In genomic region chr11:118640706-118641105, GRCm38 (mm10) we compare ENCODE assay signal across 26 mouse cellular contexts.
DNase-seq lines count a peak whose midpoint lies in the region; ATAC-seq and TF ChIP-seq lines count a peak whose summit lies in the region.
"Had no signal": no experiment of that assay in that cellular context is flagged by ENCODE, and none has a peak within 500 bp of the region (broad histone marks: within the 10 kb centered on the region; RNA-seq: fewer than 3 reads in every experiment).

No protein-coding gene starts in this region.

- H3K27ac ChIP-seq in cerebellum, adult 2 months (ENCODE audit: insufficient read depth, low read length) = no peak overlapping the region
- no peak overlapping the region for H3K27ac ChIP-seq in left cerebral cortex, adult 2 months
- H3K27ac ChIP-seq in thymus, adult 2 months (ENCODE audit: control insufficient read depth, insufficient read depth, low read length) = no peak overlapping the region
- H3K27ac ChIP-seq in midbrain, embryonic 11.5 days (ENCODE audit: low read depth, low read length) = no peak overlapping the region
- H3K27ac ChIP-seq: forebrain, embryonic 10.5 days; heart, embryonic 15.5 days; hindbrain, embryonic 14.5 days; kidney, embryonic 15.5 days; limb, embryonic 15.5 days; neural tube, embryonic 13.5 days had no signal

- H3K36me3 ChIP-seq in thymus, adult 2 months (ENCODE audit: control insufficient read depth, insufficient read depth, low read length) = no peaks in the 10 kb centered on the region
- no peaks in the 10 kb centered on the region for H3K36me3 ChIP-seq in midbrain, embryonic 11.5 days (ENCODE audit: control insufficient read depth, insufficient read depth, low read length)
- H3K36me3 ChIP-seq: forebrain, embryonic 10.5 days; heart, embryonic 15.5 days; kidney, embryonic 15.5 days; limb, embryonic 15.5 days; neural tube, embryonic 13.5 days had no signal

- TF ChIP-seq CTCF in cerebellum, adult 2 months (IDR thresholded peaks at IDR 0.05; ENCODE audit: borderline replicate concordance, insufficient read depth, low read depth, low read length) = peak; percentile 27; the same call in 1 of the 2 replicates
- peak; percentile 25 for TF ChIP-seq CTCF in left cerebral cortex, adult 2 months (IDR thresholded peaks at IDR 0.05)
- no peak for TF ChIP-seq CTCF in thymus, adult 2 months (IDR thresholded peaks at IDR 0.05; ENCODE audit: borderline replicate concordance, control insufficient read depth, extremely low read depth, insufficient read depth, low read length, poor library complexity)

- H3K9me3 ChIP-seq in midbrain, embryonic 11.5 days (ENCODE audit: control insufficient read depth, low read length) = no peaks in the 10 kb centered on the region
- H3K9me3 ChIP-seq: forebrain, embryonic 10.5 days; heart, embryonic 15.5 days; kidney, embryonic 15.5 days; limb, embryonic 15.5 days; neural tube, embryonic 13.5 days had no signal

- 85% methylated on average over 4 of the region's 4 CpGs for WGBS in cerebellum, adult 2 months
- 96% methylated on average over 4 of the region's 4 CpGs for WGBS in thymus, adult 2 months
- 91% methylated on average over 4 of the region's 4 CpGs for WGBS in midbrain, embryonic 11.5 days

- DNase-seq in cerebellum, adult 2 months = no peak
- no peak for DNase-seq in cerebellum, adult 9-11 months
- DNase-seq in left cerebral cortex, adult 2 months (ENCODE audit: extremely low spot score in 1 of 2, low spot score in 2 of 2) = no peak
- no peak for DNase-seq in left cerebral cortex, adult 9 months (ENCODE audit: low spot score in 2 of 2)
- peak; percentile 4 for DNase-seq in thymus, adult 2 months
- DNase-seq in thymus, postnatal 36 days = no peak
- no peak for DNase-seq in gastrocnemius, postnatal 4 days (ENCODE audit: low spot score in 2 of 2)
- no peak for DNase-seq in midbrain, embryonic 11.5 days (ENCODE audit: low spot score, missing footprints)
- DNase-seq: adrenal gland, postnatal 14 days; cerebellum, postnatal 10 days; gastrocnemius, postnatal 36 days; heart, postnatal 4 days; layer of hippocampus, adult 9-11 months; left cerebral cortex, postnatal 4 days; lung, embryonic 14.5 days; midbrain, embryonic 14.5 days; retina, postnatal 1 day; right cerebral cortex, postnatal 25 days had no signal

- intact Hi-C loops in left cerebral cortex, adult 2 months (cut with DNase I) = no loop called here

- no peak overlapping the region for H3K4me2 ChIP-seq in midbrain, embryonic 11.5 days
- H3K4me2 ChIP-seq: heart, embryonic 15.5 days; hindbrain, embryonic 14.5 days; kidney, embryonic 15.5 days; limb, embryonic 15.5 days; lung, embryonic 14.5 days; neural tube, embryonic 13.5 days had no signal

- H3K4me3 ChIP-seq in cerebellum, adult 2 months (replicated peaks; ENCODE audit: insufficient read depth, low read depth, low read length) = no peak overlapping the region
- H3K4me3 ChIP-seq in left cerebral cortex, adult 2 months = no peak overlapping the region
- H3K4me3 ChIP-seq in thymus, adult 2 months (ENCODE audit: control insufficient read depth, insufficient read depth, low read length) = no peak overlapping the region
- no peak overlapping the region for H3K4me3 ChIP-seq in midbrain, embryonic 11.5 days (ENCODE audit: low read depth, low read length)
- H3K4me3 ChIP-seq: forebrain, embryonic 10.5 days; heart, embryonic 15.5 days; kidney, embryonic 15.5 days; limb, embryonic 15.5 days; myocyte; neural tube, embryonic 13.5 days had no signal

- no peak for ATAC-seq in midbrain, embryonic 11.5 days (ENCODE audit: low FRiP score)
- ATAC-seq: intestine, embryonic 16.5 days had no signal

- H3K9ac ChIP-seq in midbrain, embryonic 11.5 days (ENCODE audit: low read length) = no peak overlapping the region
- H3K9ac ChIP-seq: heart, embryonic 15.5 days; hindbrain, embryonic 14.5 days; kidney, embryonic 15.5 days; limb, embryonic 15.5 days; lung, embryonic 14.5 days; neural tube, embryonic 13.5 days had no signal

- no peak for TF ChIP-seq POLR2A in cerebellum, adult 2 months (IDR thresholded peaks at IDR 0.05; ENCODE audit: borderline replicate concordance, insufficient read depth, low read length)
- no peak for TF ChIP-seq POLR2A in thymus, adult 2 months (IDR thresholded peaks at IDR 0.05; ENCODE audit: control insufficient read depth, extremely low read depth, insufficient read depth, low read length, poor library complexity)

- no peaks in the 10 kb centered on the region for H3K27me3 ChIP-seq in cerebellum, adult 2 months (ENCODE audit: control insufficient read depth, insufficient read depth, low read length)
- H3K27me3 ChIP-seq in thymus, adult 2 months (ENCODE audit: control insufficient read depth, insufficient read depth, low read length) = no peaks in the 10 kb centered on the region
- no peaks in the 10 kb centered on the region for H3K27me3 ChIP-seq in midbrain, embryonic 11.5 days (ENCODE audit: control insufficient read depth, insufficient read depth, low read length)
- H3K27me3 ChIP-seq: heart, embryonic 15.5 days; kidney, embryonic 15.5 days; limb, embryonic 15.5 days; neural tube, embryonic 13.5 days had no signal

- H3K4me1 ChIP-seq in cerebellum, adult 2 months (ENCODE audit: control insufficient read depth, insufficient read depth, low read length) = peaks cover 35% of the 10 kb centered on the region
- no peaks in the 10 kb centered on the region for H3K4me1 ChIP-seq in thymus, adult 2 months (replicated peaks; ENCODE audit: control insufficient read depth, insufficient read depth, low read length)
- no peaks in the 10 kb centered on the region for H3K4me1 ChIP-seq in midbrain, embryonic 11.5 days (ENCODE audit: control insufficient read depth, insufficient read depth, low read length)
- H3K4me1 ChIP-seq: forebrain, embryonic 10.5 days; heart, embryonic 15.5 days; kidney, embryonic 15.5 days; limb, embryonic 15.5 days; neural tube, embryonic 13.5 days had no signal
